Mouse (Mus musculus): ENCODE data around the gene Plek. TPM values are rescaled to one million over a fixed set of nuclear protein-coding genes. Genes with fewer than 3 reads are reported as not detected.

Gene Plek
- total RNA-seq, 4 experiments from 2014 or later, result 0.56 to 1.3 (median 0.95) TPM

- no peak for DNase-seq (ENCODE audit: low spot score in 2 of 2)
Observed at GRCm38 (mm10) chr11:17000353-17001334, 51.5 kb downstream of the Plek start.

GRCm38 (mm10) chr11:16999933-17000332, 52.2 kb downstream of the Plek start:
- no peak for DNase-seq (ENCODE audit: low spot score in 2 of 2)

GRCm38 (mm10) chr11:16999387-16999786, 52.8 kb downstream of the Plek start:
- DNase-seq (ENCODE audit: low spot score in 2 of 2), result no peak

- no peak for DNase-seq (ENCODE audit: low spot score in 2 of 2)
Observed at GRCm38 (mm10) chr11:16997465-16997864, 54.7 kb downstream of the Plek start.

- DNase-seq (ENCODE audit: low spot score in 2 of 2), result no peak
Observed at GRCm38 (mm10) chr11:16996818-16997217, 55.4 kb downstream of the Plek start.

GRCm38 (mm10) chr11:16992880-16993279, 59.3 kb downstream of the Plek start:
- no peak for DNase-seq (ENCODE audit: low spot score in 2 of 2)

- no peak for DNase-seq (ENCODE audit: low spot score in 2 of 2)
Observed at GRCm38 (mm10) chr11:16989885-16990284, 62.3 kb downstream of the Plek start.

GRCm38 (mm10) chr11:16987745-16988328, 64.3 kb downstream of the Plek start:
- DNase-seq (ENCODE audit: low spot score in 2 of 2), result no peak

- DNase-seq (ENCODE audit: low spot score in 2 of 2), result no peak
Observed at GRCm38 (mm10) chr11:16986550-16987187, 65.5 kb downstream of the Plek start.

- no peak for DNase-seq (ENCODE audit: low spot score in 2 of 2)
Observed at GRCm38 (mm10) chr11:16978161-16978707, 73.9 kb downstream of the Plek start.

- DNase-seq (ENCODE audit: low spot score in 2 of 2), result no peak
Observed at GRCm38 (mm10) chr11:16977611-16978010, 74.6 kb downstream of the Plek start.

- no peak for DNase-seq (ENCODE audit: low spot score in 2 of 2)
Observed at GRCm38 (mm10) chr11:16976937-16977336, 75.2 kb downstream of the Plek start.

- no peak for DNase-seq (ENCODE audit: low spot score in 2 of 2)
Observed at GRCm38 (mm10) chr11:16973086-16973485, 79.1 kb downstream of the Plek start.

- no peak for DNase-seq (ENCODE audit: low spot score in 2 of 2)
Observed at GRCm38 (mm10) chr11:16972027-16972426, 80.2 kb downstream of the Plek start.

GRCm38 (mm10) chr11:16969650-16970049, 82.5 kb downstream of the Plek start:
- DNase-seq (ENCODE audit: low spot score in 2 of 2), result no peak

- no peak for DNase-seq (ENCODE audit: low spot score in 2 of 2)
Observed at GRCm38 (mm10) chr11:16967806-16968205, 84.4 kb downstream of the Plek start.

GRCm38 (mm10) chr11:16958520-16958919, 93.7 kb downstream of the Plek start:
- DNase-seq (ENCODE audit: low spot score in 2 of 2), result no peak

GRCm38 (mm10) chr11:16957030-16957429, 95.2 kb downstream of the Plek start:
- no peak for DNase-seq (ENCODE audit: low spot score in 2 of 2)

- DNase-seq (ENCODE audit: low spot score in 2 of 2), result no peak
Observed at GRCm38 (mm10) chr11:16956115-16956862, 95.9 kb downstream of the Plek start.

- no peak for DNase-seq (ENCODE audit: low spot score in 2 of 2)
Observed at GRCm38 (mm10) chr11:16951761-16952010, 100.5 kb downstream of the Plek start.

- peak; percentile 94 to 96 for DNase-seq (ENCODE audit: low spot score in 2 of 2)
Observed at GRCm38 (mm10) chr11:16950976-16951760, 101.0 kb downstream of the Plek start, which contains the start of gene Fbxo48. Gene Fbxo48 (plus strand): TSS chr11:16951375.

Data from gastrocnemius, adult 8-10 months (tissue).